Mouse (Mus musculus): ENCODE measurements around the gene Gm42957. TPM values are rescaled to one million over a fixed set of nuclear protein-coding genes. Genes with fewer than 3 reads are reported as not detected.
"Not testable (repeated sequence)": the region's sequence is repeated elsewhere in the genome, so short reads cannot be mapped to it uniquely, and the experiment has no call there.

The Gm42957 gene
- total RNA-seq, 2 experiments from 2014 or later, result 0.04 TPM

GRCm38 (mm10) chr3:96673514-96673913, 38.2 kb downstream of the Gm42957 start:
- no peak for ATAC-seq (ENCODE audit: poor library complexity, severe bottlenecking)

GRCm38 (mm10) chr3:96674442-96674841, 39.2 kb downstream of the Gm42957 start:
- ATAC-seq (ENCODE audit: poor library complexity, severe bottlenecking), result no peak

- ATAC-seq (ENCODE audit: poor library complexity, severe bottlenecking), result no peak
Observed at GRCm38 (mm10) chr3:96675171-96675570, 39.9 kb downstream of the Gm42957 start.

- ATAC-seq (ENCODE audit: poor library complexity, severe bottlenecking), result no peak
Observed at GRCm38 (mm10) chr3:96675690-96676089, 40.4 kb downstream of the Gm42957 start.

- ATAC-seq (ENCODE audit: poor library complexity, severe bottlenecking), result no peak
Observed at GRCm38 (mm10) chr3:96678456-96678855, 43.2 kb downstream of the Gm42957 start.

GRCm38 (mm10) chr3:96679159-96679674, 43.9 kb downstream of the Gm42957 start:
- no peak for ATAC-seq (ENCODE audit: poor library complexity, severe bottlenecking)

GRCm38 (mm10) chr3:96680269-96680956, 45.1 kb downstream of the Gm42957 start:
- ATAC-seq (ENCODE audit: poor library complexity, severe bottlenecking), result no peak

GRCm38 (mm10) chr3:96683496-96683895, 48.2 kb downstream of the Gm42957 start:
- no peak for ATAC-seq (ENCODE audit: poor library complexity, severe bottlenecking)

- ATAC-seq (ENCODE audit: poor library complexity, severe bottlenecking), result no peak
Observed at GRCm38 (mm10) chr3:96684151-96684821, 49.0 kb downstream of the Gm42957 start.

- no peak for ATAC-seq (ENCODE audit: poor library complexity, severe bottlenecking)
Observed at GRCm38 (mm10) chr3:96684822-96685156, 49.5 kb downstream of the Gm42957 start.

- ATAC-seq (ENCODE audit: poor library complexity, severe bottlenecking), result not testable (repeated sequence)
Observed at GRCm38 (mm10) chr3:96686057-96686456, 50.8 kb downstream of the Gm42957 start.

GRCm38 (mm10) chr3:96688854-96689253, 53.6 kb downstream of the Gm42957 start:
- ATAC-seq (ENCODE audit: poor library complexity, severe bottlenecking), result no peak

GRCm38 (mm10) chr3:96690298-96690697, 55.0 kb downstream of the Gm42957 start:
- ATAC-seq (ENCODE audit: poor library complexity, severe bottlenecking), result peak; percentile 56

GRCm38 (mm10) chr3:96692506-96692905, 57.2 kb downstream of the Gm42957 start:
- no peak for ATAC-seq (ENCODE audit: poor library complexity, severe bottlenecking)

- no peak for ATAC-seq (ENCODE audit: poor library complexity, severe bottlenecking)
Observed at GRCm38 (mm10) chr3:96693579-96693978, 58.3 kb downstream of the Gm42957 start.

- ATAC-seq (ENCODE audit: poor library complexity, severe bottlenecking), result peak; percentile 81
Observed at GRCm38 (mm10) chr3:96696198-96696765, 61.0 kb downstream of the Gm42957 start, which contains the start of gene Pias3. TSS of gene Pias3 (plus strand) at chr3:96696384.

- peak; percentile 87 for ATAC-seq (ENCODE audit: poor library complexity, severe bottlenecking)
Observed at GRCm38 (mm10) chr3:96696766-96697732, 61.8 kb downstream of the Gm42957 start.

- ATAC-seq (ENCODE audit: poor library complexity, severe bottlenecking), result no peak
Observed at GRCm38 (mm10) chr3:96698993-96699690, 63.9 kb downstream of the Gm42957 start.

GRCm38 (mm10) chr3:96700376-96700775, 65.1 kb downstream of the Gm42957 start:
- ATAC-seq (ENCODE audit: poor library complexity, severe bottlenecking), result no peak

- no peak for ATAC-seq (ENCODE audit: poor library complexity, severe bottlenecking)
Observed at GRCm38 (mm10) chr3:96701003-96701402, 65.7 kb downstream of the Gm42957 start.
